Mouse (Mus musculus) ES-E14 (cell line): ENCODE results near the gene Myf6. TPM values are rescaled to one million over a fixed set of nuclear protein-coding genes. Genes with fewer than 3 reads are reported as not detected.
A peak's percentile ranks its signal among the peaks of the same experiment; 100 is the strongest.

Experiments used
- DNase-seq: peaks from one replicate; pipeline ENCODE4 v3.0.0-alpha.2; 2013; ENCODE audit warnings: low read depth, low spot score
- H3K27ac ChIP-seq: 2 replicates; pipeline ENCODE4 v1.5.1; 2012; ENCODE audit warnings: low read depth, mild to moderate bottlenecking, low read length, moderate library complexity, mixed read lengths; ENCODE audit not compliant: poor library complexity, insufficient read depth, severe bottlenecking
- H3K36me3 ChIP-seq: 2 replicates; pipeline ENCODE4 v1.6.1; 2012; ENCODE audit warnings: mild to moderate bottlenecking, low read length, moderate library complexity, mixed read lengths; ENCODE audit not compliant: control insufficient read depth, poor library complexity, insufficient read depth, severe bottlenecking
- H3K4me1 ChIP-seq, 2 experiments: fragments of 150-350 bp in 1 of 2; sonication (generic) in 1 of 2; 2 replicates each; pipeline ENCODE4 v1.6.1; 2012; ENCODE audit warnings: low read length in 2 of 2, mild to moderate bottlenecking in 1 of 2, mixed read lengths in 1 of 2; ENCODE audit not compliant: control insufficient read depth in 2 of 2, insufficient read depth in 2 of 2, poor library complexity in 1 of 2
- H3K4me3 ChIP-seq, 2 experiments: fragments of 150-350 bp in 1 of 2; sonication (generic) in 1 of 2; 2 replicates each; pipeline ENCODE4 v1.5.1; 2012; ENCODE audit warnings: low read length in 2 of 2, low read depth in 1 of 2, mild to moderate bottlenecking in 1 of 2, mixed read lengths in 1 of 2; ENCODE audit not compliant: insufficient read depth in 1 of 2, poor library complexity in 1 of 2, severe bottlenecking in 1 of 2
- H3K9ac ChIP-seq: 2 replicates; pipeline ENCODE4 v1.6.1; 2012; ENCODE audit warnings: low read depth, mild to moderate bottlenecking, low read length, mixed read lengths; ENCODE audit not compliant: poor library complexity, insufficient read depth, severe bottlenecking
- H3K9me3 ChIP-seq: fragments of 150-350 bp; sonication (generic); 2 replicates; pipeline ENCODE4 v1.6.1; 2012; ENCODE audit warnings: low read depth, mild to moderate bottlenecking, low read length; ENCODE audit not compliant: control insufficient read depth, insufficient read depth
- CHD2 ChIP-seq: IDR thresholded peaks from 2 replicates; pipeline ENCODE4 v1.6.1; 2014; ENCODE audit warnings: mild to moderate bottlenecking, low read depth, low read length, inconsistent platforms
- HCFC1 ChIP-seq: IDR thresholded peaks from 2 replicates; pipeline ENCODE4 v1.6.1; 2012; ENCODE audit warnings: low read length, inconsistent platforms, borderline replicate concordance; ENCODE audit not compliant: insufficient read depth
- MAFK ChIP-seq: IDR thresholded peaks from 2 replicates; pipeline ENCODE4 v1.6.1; 2014; ENCODE audit warnings: mild to moderate bottlenecking, low read depth, low read length, inconsistent platforms; ENCODE audit not compliant: insufficient read depth
- ZC3H11A ChIP-seq: IDR thresholded peaks from 2 replicates; pipeline ENCODE4 v1.6.1; 2012; ENCODE audit warnings: low read depth, mild to moderate bottlenecking, inconsistent platforms, low read length, borderline replicate concordance
- ZNF384 ChIP-seq: IDR thresholded peaks from 2 replicates; pipeline ENCODE4 v1.6.1; 2012; ENCODE audit warnings: low read depth, low read length, inconsistent platforms
- in situ Hi-C, 2 experiments: fragments of 600-800 bp; cut with MboI; formaldehyde crosslinking; loops; one replicate each; pipeline ENCODE4 v1.15.1; 2025; ENCODE audit warnings: low sequenced_read_pairs in 2 of 2, inconsistent platforms in 1 of 2; ENCODE audit not compliant: unreplicated experiment in 2 of 2
- total RNA-seq: library from RNA; depleted of rRNA; stranded (reverse); fragments of 300-350 nt; gene quantifications from 2 replicates; pipeline ENCODE4 v1.2.3, GENCODE M21; 2012

The Myf6 gene
- total RNA-seq, 1 experiment, result not detected

DNA sequence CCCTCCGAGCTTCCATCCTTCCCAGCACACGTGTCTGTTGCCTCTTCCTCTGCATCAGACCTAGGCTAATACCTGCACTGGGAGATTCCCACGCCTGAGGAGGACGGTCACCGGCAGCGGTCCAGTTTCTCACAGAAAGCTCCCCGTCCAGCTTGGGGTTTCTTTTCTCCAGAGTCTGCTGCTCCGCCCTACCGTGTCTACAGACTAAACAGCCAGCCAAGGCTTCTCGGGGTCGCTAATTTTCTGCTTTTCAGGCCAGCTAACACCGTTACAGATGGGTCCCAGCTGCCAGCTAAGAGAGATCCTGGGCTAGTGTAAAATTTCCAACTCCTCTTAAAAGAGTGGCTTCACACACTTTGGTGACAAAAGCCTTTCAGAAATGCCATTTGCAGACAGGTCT, 7.8 kb downstream of the Myf6 start:
- Histone ChIP-seq H3K27ac (no peak overlapping the region), H3K4me3 (no peak overlapping the region), H3K9me3 (no peaks in the 10 kb centered on the region), H3K36me3 (no peaks in the 10 kb centered on the region), H3K9ac (no peak overlapping the region), H3K4me1 (peaks cover 0 to 6% of the 10 kb centered on the region in 2 experiments; a peak in 1 of 4 replicates)
- in situ Hi-C loops, result no loop called here
- no peak for TF ChIP-seq CHD2
- no peak for TF ChIP-seq ZC3H11A
- no peak for TF ChIP-seq HCFC1
- TF ChIP-seq MAFK, result no peak
- TF ChIP-seq ZNF384, result no peak
- DNase-seq, result no peak

- H3K9me3 ChIP-seq, result no peaks in the 10 kb centered on the region
- in situ Hi-C loops, result no loop called here
- no peak for DNase-seq
- TF ChIP-seq HCFC1, result no peak
- TF ChIP-seq MAFK, result no peak
- no peak for TF ChIP-seq CHD2
- no peak for TF ChIP-seq ZC3H11A
- TF ChIP-seq ZNF384, result no peak
- H3K4me1 ChIP-seq, result peaks cover 0 to 6% of the 10 kb centered on the region in 2 experiments; a peak in 1 of 4 replicates
- no peaks in the 10 kb centered on the region for H3K36me3 ChIP-seq
- no peak within 1 kb of the TSS for H3K9ac ChIP-seq
- no peak within 1 kb of the TSS for H3K27ac ChIP-seq
- no peak within 1 kb of the TSS for H3K4me3 ChIP-seq
These were observed 8.7 kb downstream of the Myf6 start, which contains the start of gene Myf5 for GRCm38 (mm10) chr10:107485870-107486269. Gene Myf5 (minus strand): TSS chr10:107486134.

DNA sequence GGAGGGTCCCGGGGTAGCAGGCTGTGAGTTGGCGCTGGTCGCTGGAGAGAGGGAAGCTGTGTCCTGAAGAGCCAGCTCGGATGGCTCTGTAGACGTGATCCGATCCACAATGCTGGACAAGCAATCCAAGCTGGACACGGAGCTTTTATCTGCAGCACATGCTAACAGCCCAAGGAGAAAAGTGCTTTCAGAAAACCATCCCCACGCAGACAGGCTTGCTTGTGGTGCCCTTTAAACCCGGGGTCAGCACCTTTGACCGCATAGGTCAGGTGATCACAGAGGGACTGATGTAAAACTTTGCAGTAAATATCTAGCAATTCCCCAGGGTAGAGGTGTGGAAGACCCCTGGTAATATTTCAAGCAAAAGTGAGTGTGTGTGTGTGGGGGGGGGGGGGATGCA, 10.5 kb downstream of the Myf6 start:
- Histone ChIP-seq H3K4me3 (no peak overlapping the region), H3K9ac (no peak overlapping the region), H3K27ac (no peak overlapping the region), H3K9me3 (no peaks in the 10 kb centered on the region), H3K4me1 (peaks cover 0 to 6% of the 10 kb centered on the region in 2 experiments; a peak in 1 of 4 replicates), H3K36me3 (no peaks in the 10 kb centered on the region)
- no peak for DNase-seq
- no peak for TF ChIP-seq ZNF384
- TF ChIP-seq ZC3H11A, result no peak
- TF ChIP-seq HCFC1, result no peak
- TF ChIP-seq CHD2, result no peak
- no peak for TF ChIP-seq MAFK
- in situ Hi-C loops, result no loop called here

GRCm38 (mm10) chr10:107473497-107473896, 21.0 kb downstream of the Myf6 start:
- Histone ChIP-seq H3K4me1 (no peaks in the 10 kb centered on the region), H3K36me3 (no peaks in the 10 kb centered on the region), H3K9me3 (no peaks in the 10 kb centered on the region), H3K4me3 (no peak overlapping the region), H3K9ac (no peak overlapping the region), H3K27ac (no peak overlapping the region)
- TF ChIP-seq CHD2 (no peak), ZC3H11A (no peak), ZNF384 (no peak), MAFK (no peak), HCFC1 (no peak)
- peak; percentile 6 for DNase-seq
- in situ Hi-C loops, result no loop called here

DNA sequence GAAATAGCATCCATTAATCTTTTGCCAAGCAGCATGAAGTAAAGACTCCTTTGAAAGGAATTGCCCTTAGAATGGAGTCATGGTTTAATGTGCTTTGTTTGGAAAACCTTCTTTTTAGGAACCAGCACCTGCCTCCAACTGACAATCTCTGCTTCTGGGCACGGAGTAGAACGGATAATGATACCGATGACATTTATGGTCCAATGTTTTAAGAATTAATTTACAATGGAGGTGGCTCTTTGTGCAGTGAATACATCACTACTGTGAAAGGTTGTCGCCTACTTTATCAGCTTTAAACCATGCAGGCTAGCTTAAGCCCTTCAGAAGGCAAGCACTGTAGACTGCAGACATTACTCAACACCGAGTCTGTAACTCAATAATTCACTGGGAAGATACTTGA, 22.8 kb downstream of the Myf6 start:
- TF ChIP-seq ZNF384 (no peak), ZC3H11A (no peak), MAFK (no peak), HCFC1 (no peak), CHD2 (no peak)
- H3K9me3 ChIP-seq, result no peaks in the 10 kb centered on the region
- H3K4me1 ChIP-seq, result no peaks in the 10 kb centered on the region
- no peak overlapping the region for H3K27ac ChIP-seq
- no peak overlapping the region for H3K9ac ChIP-seq
- no peaks in the 10 kb centered on the region for H3K36me3 ChIP-seq
- H3K4me3 ChIP-seq, result no peak overlapping the region
- in situ Hi-C loops, result no loop called here
- DNase-seq, result no peak
